Mouse (Mus musculus) yolk sac, embryonic 10.5 days (tissue): ENCODE measurements around the gene Gpc5.

Experiments used
- DNase-seq: peaks from one replicate; pipeline ENCODE4 v3.0.0-alpha.2; 2017; ENCODE audit warnings: low spot score

Gpc5 gene

DNA sequence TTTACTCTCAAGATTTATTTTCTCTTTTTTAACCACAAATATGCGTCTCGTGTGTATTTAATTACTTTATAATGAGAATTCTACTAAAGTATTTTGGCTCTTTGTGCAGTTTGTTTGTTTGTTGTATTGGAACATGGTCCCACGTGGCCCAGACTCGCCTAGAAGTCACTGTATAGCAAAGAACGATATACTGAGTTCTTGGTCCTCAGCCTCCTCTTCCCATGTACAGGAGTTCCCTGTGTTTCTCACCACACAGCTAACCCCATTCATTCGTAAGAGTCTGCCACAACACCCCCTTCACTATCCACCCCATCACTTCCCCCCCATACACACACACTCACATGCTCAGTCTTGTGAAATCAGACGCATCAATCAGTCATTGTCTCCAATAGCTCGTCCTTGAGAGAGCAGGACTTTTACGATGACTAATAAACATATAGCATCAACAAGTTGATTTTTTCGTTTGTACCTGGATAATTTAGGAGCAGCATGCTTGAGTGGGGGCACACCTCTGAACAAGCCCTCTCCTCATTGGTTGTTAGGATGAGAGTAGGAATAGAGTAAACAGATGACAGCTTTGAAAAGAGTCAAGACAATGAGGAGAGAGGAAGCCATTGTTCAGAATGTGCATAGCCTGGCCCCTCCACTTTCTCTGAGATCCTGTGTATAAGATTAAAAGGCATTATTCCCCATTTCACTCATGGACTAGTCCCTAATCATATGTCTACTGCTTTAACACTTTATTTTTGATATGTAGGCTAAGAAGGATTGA, 740.0 kb downstream of the Gpc5 start:
- no peak for DNase-seq

DNA sequence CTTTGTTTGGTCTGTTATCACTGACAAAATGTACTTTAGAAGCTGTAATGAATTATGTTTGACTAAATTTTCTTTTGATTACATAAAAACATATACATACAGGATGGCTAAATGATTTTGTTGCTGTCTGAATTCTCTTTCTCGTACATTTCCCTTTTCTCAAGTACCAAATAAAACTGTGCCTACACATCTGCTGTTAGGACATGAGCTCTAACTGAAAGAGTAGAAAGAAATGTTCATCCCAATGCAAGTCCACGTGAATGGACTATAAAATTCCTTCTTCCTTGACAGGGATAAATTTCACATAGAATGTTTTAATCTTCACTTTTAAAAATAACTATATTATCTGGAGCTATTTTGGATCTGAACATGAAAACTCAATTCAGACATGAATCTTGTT, 751.8 kb downstream of the Gpc5 start:
- DNase-seq = no peak

DNA sequence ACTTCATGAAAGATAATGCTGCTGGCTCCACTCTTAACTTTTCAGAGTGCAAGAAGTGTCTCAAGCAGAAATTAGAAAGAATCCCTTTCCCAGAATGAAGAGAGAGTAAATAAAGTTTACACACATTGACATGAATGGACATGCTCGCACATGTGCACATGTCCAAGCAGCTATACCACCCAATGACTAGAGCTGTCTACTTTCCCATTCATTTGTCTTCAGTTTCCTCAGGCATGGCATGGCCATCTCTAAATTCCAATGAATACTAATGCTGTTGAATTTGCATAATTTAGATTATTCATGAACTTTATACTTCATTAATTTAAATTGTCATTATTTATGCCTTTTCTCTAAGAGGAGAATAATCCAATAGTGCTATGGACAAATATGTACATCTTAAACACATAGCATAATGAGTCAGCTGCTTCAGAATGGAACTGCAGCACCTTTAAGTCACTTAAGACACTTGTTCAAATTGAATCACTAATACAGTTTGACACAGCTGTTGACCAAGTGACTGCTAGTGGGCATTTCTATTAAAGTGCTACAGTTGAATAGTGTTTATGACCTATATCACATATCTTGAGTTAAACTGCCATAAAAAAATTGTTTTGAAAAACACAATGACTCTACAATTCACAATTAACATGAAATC, 752.9 kb downstream of the Gpc5 start:
- no peak for DNase-seq

DNA sequence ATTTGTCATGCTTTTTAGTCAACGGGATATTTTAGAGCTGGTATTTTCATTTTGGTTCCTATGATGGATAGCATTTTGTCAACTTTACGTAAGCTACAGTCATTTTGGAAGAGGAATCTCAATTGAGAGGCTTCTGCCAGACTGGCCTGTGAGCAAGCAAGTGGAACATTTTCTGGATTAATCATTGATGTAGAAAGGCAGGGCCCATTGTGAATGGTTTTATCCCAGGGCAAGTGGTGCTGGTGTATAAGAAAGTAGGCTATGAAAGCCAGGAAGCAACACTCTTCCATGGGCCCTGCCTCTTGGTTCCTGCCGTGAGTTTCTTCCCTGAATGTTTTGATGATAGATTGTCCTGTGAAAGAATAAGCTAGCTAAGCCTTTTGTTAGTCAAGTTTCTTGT, 777.1 kb downstream of the Gpc5 start:
- no peak for DNase-seq

DNA sequence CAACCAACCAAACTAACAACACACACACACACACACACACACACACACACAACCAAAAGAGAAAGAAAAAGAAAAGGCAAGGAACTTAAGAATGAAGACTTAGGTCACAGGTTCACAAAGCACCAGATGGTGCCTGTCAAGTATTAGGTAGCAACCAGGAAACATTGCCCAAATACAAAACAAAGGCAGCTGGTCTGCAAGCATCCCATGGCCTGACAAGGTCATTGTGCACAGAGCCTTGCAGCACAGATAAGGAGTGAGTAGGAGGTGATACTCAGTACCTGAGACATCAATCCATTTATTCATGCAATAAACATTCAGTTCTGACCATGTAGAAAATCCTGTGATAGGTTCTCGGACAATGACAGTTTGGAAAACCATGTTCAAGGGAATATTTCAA, 884.0 kb downstream of the Gpc5 start:
- no peak for DNase-seq

DNA sequence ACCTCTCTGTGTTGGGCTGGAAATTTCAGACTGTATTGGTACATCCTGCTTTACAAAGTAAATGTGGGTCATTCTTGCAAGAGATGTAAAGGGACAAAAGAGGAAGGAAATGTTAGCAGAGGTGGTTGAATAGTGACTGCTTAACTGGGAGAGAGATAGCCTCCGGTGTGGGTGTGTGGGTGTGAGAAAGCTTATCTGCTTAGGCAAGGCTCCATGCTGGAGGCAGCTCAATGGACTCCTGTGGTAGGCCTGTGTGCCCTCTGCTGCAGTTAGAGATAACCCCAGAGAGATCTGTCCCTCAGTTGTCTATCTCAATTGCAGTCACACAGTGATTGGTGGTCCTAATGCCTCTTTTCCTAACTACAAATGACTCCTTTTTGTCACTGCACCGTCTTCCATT, 887.2 kb downstream of the Gpc5 start:
- no peak for DNase-seq

DNA sequence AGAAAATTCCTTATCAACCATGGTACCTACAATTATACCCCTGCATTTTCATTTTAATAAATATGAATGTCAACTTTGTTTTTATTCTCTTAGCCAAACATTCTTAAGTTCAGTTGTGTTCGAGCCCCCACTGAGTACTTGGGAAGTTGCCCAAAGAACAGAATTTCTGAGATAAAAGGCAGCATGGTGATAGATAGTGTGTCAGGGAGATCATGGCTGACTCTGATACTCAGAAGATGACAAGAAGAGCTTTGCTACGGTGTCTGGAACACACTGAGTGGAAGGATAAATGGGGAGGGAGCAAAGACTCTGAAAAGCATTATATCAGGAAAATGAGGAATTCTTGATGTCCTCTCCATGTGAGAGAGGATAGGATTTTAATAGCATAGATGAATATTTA, 898.7 kb downstream of the Gpc5 start:
- no peak for DNase-seq

DNA sequence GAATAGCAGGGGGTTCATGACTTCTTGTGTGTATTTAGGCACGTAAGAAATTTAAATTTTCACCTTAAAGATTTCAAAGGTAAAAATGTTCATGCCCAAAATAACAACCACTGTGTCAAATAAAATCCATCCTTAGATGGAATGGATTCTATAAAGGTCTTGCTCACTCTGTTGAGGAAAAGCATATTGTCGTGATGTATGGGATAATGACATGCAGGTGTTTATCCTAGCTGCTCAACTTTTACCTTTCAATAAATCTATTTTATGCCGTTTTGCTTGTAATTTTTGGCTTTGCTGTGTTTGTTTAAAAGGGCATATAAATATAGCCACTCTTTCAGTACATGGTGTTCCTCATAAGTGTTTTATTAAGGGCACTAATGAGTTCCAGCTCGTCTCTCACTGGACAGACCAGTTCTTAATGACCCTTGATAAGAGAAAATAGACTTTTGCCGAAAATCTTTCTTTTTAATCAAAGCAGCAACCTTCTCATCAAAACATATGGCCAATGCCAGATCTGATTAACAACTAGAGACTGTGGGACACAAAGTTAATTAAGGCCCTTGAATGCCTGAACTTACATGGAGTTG, 901.6 kb downstream of the Gpc5 start:
- DNase-seq = no peak

DNA sequence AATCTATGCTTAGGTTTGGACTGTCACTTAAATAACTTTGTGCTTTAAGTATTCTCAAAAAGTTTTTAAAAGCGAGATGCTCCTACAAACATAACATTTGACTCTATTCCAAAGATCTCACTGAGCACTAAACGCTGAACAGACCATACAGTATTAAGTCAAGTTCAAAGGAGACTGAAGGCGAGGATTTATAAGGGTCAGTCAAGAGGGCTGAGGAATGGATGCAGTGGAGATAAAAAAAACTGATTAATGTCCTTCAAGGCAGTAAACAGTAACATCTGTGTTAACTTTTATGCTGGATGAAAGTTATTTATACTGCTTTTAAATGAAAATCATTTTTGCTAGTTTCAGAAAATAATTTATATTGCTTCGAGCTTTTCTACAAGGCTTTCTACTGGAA, 906.9 kb downstream of the Gpc5 start:
- DNase-seq = no peak

DNA sequence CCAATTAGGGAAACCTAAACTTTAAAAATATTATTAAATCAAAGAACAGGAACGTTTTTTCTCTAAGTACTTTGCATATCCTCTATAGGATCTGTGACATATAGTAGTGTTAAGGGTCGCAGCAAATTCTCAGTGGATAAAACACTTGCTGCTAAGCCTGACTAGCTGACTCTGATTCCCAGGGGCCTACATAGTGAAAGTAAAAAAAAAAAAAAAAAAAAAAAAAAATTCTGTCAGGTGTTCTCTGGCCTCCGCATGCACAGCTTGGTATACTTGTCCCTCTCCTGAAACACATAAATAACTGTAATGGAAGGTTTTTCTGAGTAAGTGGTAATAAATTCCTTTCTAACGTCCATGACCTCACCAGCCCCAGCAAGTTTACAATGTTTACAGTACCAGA, 995.0 kb downstream of the Gpc5 start:
- no peak for DNase-seq

DNA sequence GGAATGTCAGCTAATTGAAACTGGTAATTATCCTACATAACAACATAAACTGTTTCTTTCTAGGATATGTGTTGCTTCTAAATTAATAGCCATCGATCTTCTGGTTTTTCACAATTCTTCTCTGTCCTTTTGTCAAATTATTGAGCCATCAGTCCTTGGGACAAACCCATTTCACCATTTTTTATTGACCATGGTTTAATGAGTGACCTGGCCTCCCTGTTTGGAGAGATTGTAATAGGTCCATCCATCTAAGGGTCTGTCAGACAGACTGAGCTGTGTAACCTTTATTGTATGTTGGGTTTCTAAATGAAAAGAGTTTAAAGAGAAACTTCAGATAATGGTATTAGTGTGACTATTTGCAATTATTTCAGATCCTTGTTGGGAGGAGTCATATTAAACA, 1035.9 kb downstream of the Gpc5 start:
- DNase-seq = no peak

DNA sequence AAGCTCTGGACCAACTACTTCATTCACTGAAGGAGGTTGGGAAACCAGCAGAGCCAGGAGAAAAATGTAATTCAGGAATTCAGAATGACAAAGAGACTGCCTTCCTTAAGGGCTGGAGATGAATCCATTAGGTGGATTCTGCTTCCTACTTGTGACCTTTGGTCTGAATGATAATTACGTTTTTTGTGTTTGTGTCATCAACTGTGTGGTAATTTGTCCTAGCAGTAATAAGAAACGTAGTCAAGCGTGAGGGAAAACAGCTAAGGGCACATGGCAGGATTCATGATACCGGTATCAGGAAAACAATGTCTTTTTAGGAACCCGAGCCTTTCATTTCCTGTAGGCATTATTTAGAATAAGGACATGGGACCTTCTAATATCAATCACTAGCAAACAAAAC, 1045.3 kb downstream of the Gpc5 start:
- DNase-seq = no peak

DNA sequence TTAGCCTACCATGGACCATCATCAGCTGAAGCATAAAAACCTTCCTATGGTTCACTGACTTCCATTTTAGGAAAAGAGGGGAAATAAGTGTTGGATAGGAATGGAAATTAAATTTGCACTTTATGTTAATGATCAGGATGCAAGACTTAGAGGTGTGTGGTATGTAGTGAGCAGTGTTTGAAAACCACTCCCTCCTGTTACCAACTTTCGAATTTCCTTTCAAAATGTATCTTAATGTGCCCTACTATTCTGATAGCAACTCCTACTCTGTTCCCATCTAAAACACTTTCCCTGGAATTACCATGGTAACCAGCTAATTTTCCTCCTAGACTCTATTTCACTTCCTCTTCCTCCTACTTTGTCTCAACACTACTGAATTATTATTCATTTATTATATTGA, 1045.8 kb downstream of the Gpc5 start:
- DNase-seq = no peak

DNA sequence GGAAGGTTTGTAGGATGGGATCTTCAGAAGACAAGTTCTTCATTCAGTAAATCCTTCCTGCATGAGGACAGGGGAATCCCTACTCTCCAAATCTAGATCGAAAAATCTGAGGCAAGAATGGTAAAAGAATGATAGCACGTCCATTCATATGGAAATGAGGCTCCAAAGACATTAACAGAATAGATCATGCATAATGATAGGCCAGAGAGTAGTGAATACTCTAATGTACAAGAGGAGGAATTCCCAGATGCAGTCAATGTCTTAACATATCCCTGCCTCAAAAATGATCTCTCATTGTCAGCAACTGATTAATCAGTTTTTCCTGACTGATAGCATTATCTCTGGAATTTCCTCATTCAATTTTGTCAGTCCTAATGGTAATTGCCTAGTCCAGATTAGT, 1070.6 kb downstream of the Gpc5 start:
- no peak for DNase-seq

DNA sequence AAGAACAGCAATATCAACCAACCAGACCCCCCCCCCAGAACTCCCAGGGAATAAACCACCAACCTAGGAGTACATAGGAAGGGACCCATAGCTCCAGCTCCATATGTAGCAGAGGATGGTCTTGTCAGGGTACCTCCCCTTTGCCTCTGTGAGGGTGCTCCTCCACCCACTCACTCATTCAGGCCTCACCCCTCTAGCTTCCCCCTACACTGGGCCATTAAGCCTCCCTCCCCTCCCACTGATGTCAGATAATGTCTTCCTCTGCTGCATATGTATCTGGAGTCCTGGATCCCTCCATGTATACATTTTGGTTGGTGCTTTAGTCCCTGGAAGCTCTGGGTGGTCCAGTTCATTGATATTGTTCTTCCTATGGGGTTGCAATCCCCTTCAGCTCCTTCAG, 1075.4 kb downstream of the Gpc5 start:
- no peak for DNase-seq

DNA sequence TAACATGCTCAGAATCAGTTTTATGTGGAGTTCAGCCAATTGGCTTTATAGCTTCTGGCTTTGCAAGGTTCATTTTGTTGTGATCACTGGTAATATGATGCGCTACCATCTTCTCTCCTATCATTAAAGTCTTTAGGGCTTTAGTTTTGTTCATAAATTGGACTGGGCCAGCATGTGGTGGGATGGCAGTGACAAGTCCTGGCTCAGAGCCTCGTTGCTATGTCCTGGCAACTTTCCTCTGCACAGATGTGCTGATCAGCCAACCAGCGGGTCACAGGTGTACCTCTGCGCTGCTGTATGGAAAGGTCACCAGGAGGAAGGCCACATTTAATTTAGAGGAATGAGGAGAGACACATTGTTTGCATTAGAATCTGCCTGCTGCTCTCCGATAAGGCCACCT, 1077.1 kb downstream of the Gpc5 start:
- no peak for DNase-seq

DNA sequence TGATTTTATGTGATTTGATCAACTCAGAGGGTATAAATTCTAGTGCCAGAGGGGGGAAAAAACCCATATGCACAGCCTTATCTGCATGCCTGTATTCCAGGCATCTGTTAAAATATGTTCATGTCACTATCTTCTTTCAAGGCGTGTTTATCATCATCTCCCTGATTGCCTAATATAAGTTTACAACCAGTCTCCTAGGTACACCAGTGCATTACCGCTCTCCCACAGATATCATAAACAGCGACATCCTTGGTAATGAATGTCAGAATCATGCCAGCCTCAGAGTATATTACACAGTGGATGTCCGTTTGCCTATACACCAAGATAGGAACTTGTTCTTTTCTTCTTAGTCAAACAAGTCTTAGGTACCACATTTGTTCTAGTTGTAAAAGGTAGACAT, 1095.0 kb downstream of the Gpc5 start:
- DNase-seq = no peak

DNA sequence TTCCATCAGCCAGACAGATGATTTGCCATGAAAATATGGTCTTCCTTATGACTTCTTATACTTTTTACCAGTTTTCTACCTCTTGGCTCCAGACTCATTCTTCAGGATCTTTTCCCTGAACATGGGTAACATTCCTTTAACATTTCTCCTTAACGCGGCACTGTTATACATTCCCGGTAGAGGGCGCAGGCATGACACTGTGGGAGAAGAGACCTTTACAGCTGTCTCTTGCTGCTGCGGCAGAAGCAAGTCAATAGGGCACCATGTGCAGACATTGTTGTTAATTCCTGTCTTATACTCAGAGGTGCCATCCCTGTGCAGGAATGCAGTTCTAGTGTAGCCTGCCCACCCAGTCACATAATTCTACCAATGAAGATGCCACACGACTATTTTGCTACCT, 1115.0 kb downstream of the Gpc5 start:
- DNase-seq = peak; percentile 7

DNA sequence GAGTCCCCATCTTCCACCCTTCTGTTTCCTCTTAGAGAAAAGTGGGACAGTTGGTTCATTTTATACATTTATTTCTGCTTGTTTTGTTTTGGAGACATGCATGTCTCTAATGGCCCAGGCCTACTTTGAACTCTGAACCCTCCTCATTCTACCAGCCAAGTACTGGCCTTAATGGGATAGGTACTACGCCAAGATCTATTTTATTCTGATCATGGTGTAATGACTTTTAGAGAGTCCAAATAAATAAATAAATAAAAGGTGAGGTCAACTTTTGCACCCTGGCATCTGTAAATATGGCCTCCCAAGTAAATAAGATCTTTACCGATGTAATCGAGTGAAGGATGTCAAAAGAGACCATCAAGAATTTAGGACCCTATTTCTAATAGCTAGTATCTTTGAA, 1116.6 kb downstream of the Gpc5 start:
- DNase-seq = no peak

DNA sequence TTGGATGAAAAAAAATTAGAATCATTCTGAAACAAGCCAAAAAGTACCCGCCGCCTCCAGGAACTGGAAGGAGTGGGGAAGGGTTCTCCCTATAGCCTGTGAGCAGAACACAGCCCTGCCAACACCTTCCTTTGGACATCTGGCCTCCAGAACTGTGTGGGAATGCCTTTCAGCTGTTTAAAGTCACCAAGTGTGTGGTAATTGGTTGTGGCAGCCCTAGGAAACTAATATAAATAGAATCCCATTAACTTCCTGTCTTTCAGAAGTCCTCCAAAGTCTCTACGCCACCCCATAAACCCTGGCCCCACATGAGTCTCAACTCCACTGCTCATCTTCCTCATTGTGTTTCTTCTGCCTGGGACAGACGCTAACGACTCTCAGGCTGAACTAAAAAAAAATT, 1117.0 kb downstream of the Gpc5 start:
- peak; percentile 7 for DNase-seq

DNA sequence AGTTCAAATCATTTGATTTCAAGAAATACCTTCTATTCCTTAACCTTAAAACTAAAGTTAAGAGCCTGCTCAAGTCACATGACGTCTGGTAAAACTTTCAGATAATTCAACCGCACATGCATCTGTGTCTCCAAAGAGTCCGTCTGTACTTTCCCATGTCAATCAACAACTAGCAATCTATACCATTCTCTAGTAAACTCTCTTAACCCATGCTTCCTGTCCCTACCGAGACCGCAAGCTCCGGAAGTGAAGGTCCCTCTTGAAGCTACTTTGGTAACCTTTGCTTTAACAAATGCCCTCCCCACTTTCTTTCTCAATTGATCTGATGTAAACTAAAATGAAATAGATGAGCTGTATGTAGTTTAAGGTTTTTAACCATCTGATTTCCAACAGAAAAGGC, 1118.3 kb downstream of the Gpc5 start:
- no peak for DNase-seq

DNA sequence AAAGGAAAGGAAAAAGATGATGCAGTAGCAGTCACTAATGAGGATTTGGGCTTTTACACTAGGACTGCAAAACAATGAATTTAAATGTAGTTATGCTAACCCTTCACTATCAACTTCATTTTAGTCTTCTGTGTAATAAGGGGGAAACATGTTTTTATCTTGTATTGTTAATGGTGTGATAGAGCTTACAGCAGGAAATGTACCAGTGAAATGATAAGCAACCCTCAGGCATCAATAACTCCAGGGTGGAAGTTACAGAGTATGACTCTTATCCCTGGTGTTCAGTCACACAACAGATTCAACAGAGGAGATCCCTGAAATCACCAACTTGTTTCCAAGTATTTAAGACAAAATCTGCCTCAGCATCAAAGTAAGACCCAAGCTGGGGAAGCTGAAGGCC, 1120.0 kb downstream of the Gpc5 start:
- no peak for DNase-seq

DNA sequence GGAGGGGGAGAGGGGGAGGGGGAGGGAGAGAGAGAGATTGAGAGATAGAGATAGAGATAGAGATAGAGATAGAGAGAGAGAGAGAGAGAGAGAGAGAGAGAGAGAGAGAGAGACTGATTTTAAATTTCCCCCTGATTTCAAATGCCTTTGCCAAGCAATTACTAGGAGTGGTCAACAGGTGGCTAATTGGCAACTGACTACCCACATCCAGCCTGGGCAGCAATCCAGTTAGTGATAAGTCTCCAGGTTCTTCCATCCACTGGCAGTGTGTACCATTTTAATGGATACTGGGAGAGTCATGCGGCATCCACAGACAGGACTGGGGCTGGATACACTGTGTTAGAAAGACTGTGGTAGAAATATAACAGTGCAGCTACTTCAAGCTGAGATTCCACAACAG, 1166.1 kb downstream of the Gpc5 start:
- no peak for DNase-seq

DNA sequence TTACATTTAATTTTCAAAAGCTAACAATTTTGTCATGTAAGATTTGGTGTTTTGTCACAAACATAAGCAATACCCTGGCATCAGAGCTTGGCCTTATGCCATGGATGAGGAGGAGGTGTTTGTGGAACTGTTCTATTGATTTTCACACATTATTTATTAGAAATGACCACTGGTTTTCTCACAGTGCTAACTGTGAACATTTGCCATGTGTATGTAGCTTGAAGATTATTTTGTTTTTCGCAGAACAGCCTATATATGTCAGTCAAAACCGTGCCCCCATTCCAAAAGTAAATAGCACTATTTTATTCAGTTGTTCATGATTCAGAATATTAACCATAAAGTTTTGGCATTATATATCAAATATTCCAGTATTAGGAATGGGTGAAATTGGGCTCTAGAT, 1216.5 kb downstream of the Gpc5 start:
- no peak for DNase-seq
